Mouse (Mus musculus) retina, embryonic 14.5 days (tissue): ENCODE results near the gene Atcay.
"Not testable (repeated sequence)": the region's sequence is repeated elsewhere in the genome, so short reads cannot be mapped to it uniquely, and the experiment has no call there.

Experiments used
- DNase-seq: peaks from one replicate; pipeline ENCODE4 v3.0.0-alpha.2; 2015; ENCODE audit warnings: low spot score

Gene Atcay

GRCm38 (mm10) chr10:81200141-81200540 is 30.5 kb downstream of the Atcay start:
- DNase-seq, result no peak

- no peak for DNase-seq
These were observed 31.6 kb downstream of the Atcay start for GRCm38 (mm10) chr10:81198990-81199389.

- DNase-seq, result peak; percentile 91
These were observed 32.4 kb downstream of the Atcay start for GRCm38 (mm10) chr10:81198230-81198629.

GRCm38 (mm10) chr10:81197305-81197704 is 33.3 kb downstream of the Atcay start:
- no peak for DNase-seq

- no peak for DNase-seq
These were observed 34.1 kb downstream of the Atcay start for GRCm38 (mm10) chr10:81196470-81197065.

- DNase-seq, result no peak
These were observed 35.3 kb downstream of the Atcay start for GRCm38 (mm10) chr10:81195300-81195699.

GRCm38 (mm10) chr10:81193991-81194774 is 36.5 kb downstream of the Atcay start:
- DNase-seq, result no peak

- peak; percentile 60 for DNase-seq
These were observed 37.6 kb downstream of the Atcay start for GRCm38 (mm10) chr10:81192968-81193501.

GRCm38 (mm10) chr10:81192270-81192967 is 38.2 kb downstream of the Atcay start:
- peak; percentile 79 for DNase-seq

- no peak for DNase-seq
These were observed 39.2 kb downstream of the Atcay start for GRCm38 (mm10) chr10:81191342-81191982.

- DNase-seq, result peak; percentile 32
These were observed 39.7 kb downstream of the Atcay start for GRCm38 (mm10) chr10:81190912-81191321.

GRCm38 (mm10) chr10:81190236-81190911 is 40.3 kb downstream of the Atcay start:
- peak; percentile 45 for DNase-seq

GRCm38 (mm10) chr10:81189821-81190220 is 40.8 kb downstream of the Atcay start:
- no peak for DNase-seq

- no peak for DNase-seq
These were observed 43.5 kb downstream of the Atcay start for GRCm38 (mm10) chr10:81187161-81187560.

GRCm38 (mm10) chr10:81184765-81185164 is 45.9 kb downstream of the Atcay start:
- DNase-seq, result no peak

GRCm38 (mm10) chr10:81183805-81184204 is 46.8 kb downstream of the Atcay start, which contains the start of gene 4930442H23Rik:
TSS of gene 4930442H23Rik (minus strand) at chr10:81183849.
- DNase-seq, result no peak

GRCm38 (mm10) chr10:81182336-81183333 is 48.0 kb downstream of the Atcay start, which contains the start of gene Dapk3:
TSS of gene Dapk3 (plus strand) at chr10:81183005.
- peak; percentile 99 for DNase-seq

GRCm38 (mm10) chr10:81181860-81182259 is 48.8 kb downstream of the Atcay start:
- not testable (repeated sequence) for DNase-seq

GRCm38 (mm10) chr10:81180946-81181345 is 49.7 kb downstream of the Atcay start:
- no peak for DNase-seq
